Mouse (Mus musculus) ES-E14 (cell line): Measurements from ENCODE around the gene Nxph3.

Experiments
- CHD2 ChIP-seq: IDR thresholded peaks from 2 replicates; pipeline ENCODE4 v1.6.1; 2014; ENCODE audit warnings: mild to moderate bottlenecking, low read depth, low read length, inconsistent platforms
- HCFC1 ChIP-seq: IDR thresholded peaks from 2 replicates; pipeline ENCODE4 v1.6.1; 2012; ENCODE audit warnings: low read length, inconsistent platforms, borderline replicate concordance; ENCODE audit not compliant: insufficient read depth
- MAFK ChIP-seq: IDR thresholded peaks from 2 replicates; pipeline ENCODE4 v1.6.1; 2014; ENCODE audit warnings: mild to moderate bottlenecking, low read depth, low read length, inconsistent platforms; ENCODE audit not compliant: insufficient read depth
- ZC3H11A ChIP-seq: IDR thresholded peaks from 2 replicates; pipeline ENCODE4 v1.6.1; 2012; ENCODE audit warnings: low read depth, mild to moderate bottlenecking, inconsistent platforms, low read length, borderline replicate concordance
- ZNF384 ChIP-seq: IDR thresholded peaks from 2 replicates; pipeline ENCODE4 v1.6.1; 2012; ENCODE audit warnings: low read depth, low read length, inconsistent platforms

GRCm38 (mm10) chr11:95507041-95507716 lies 7.2 kb downstream of the Nxph3 start:
- TF ChIP-seq ZC3H11A (no peak), CHD2 (no peak), MAFK (no peak), HCFC1 (no peak), ZNF384 (no peak)
